Mouse (Mus musculus) testis, adult 2 months (tissue): Measurements from ENCODE around the gene 1600014C10Rik.

Experiments used
- CTCF ChIP-seq: fragments of 200-500 bp; IDR thresholded peaks from 2 replicates; pipeline ENCODE4 v1.5.1; 2012; ENCODE audit warnings: low read depth, mild to moderate bottlenecking, inconsistent platforms, low read length, moderate library complexity; ENCODE audit not compliant: control insufficient read depth, insufficient read depth, insufficient replicate concordance
- POLR2A ChIP-seq: fragments of 200-500 bp; IDR thresholded peaks from 2 replicates; pipeline ENCODE4 v1.6.1; 2012; ENCODE audit warnings: low read depth, mild to moderate bottlenecking, inconsistent platforms, low read length, moderate library complexity; ENCODE audit not compliant: control insufficient read depth

- no peak for TF ChIP-seq CTCF
- TF ChIP-seq POLR2A, result no peak
Measured at GRCm38 (mm10) chr7:38181366-38181765, 1.7 kb upstream of the 1600014C10Rik start.
